Mouse (Mus musculus) heart, embryonic 12.5 days (tissue): Measurements from ENCODE around the gene Tpm4. TPM values are rescaled to one million over a fixed set of nuclear protein-coding genes. Genes with fewer than 3 reads are reported as not detected.

Source experiments
- ATAC-seq: fragments of 200-750 bp; cut with Nextera tagmentation; 2 replicates; pipeline ENCODE4 v1.8.0; 2017; ENCODE audit warnings: moderate TSS enrichment, moderate library complexity; ENCODE audit not compliant: insufficient number of reproducible peaks, low FRiP score
- H3K27ac ChIP-seq: fragments of 300-500 bp; sonication (generic); 2 replicates; pipeline ENCODE4 v1.5.1; 2016; ENCODE audit warnings: mild to moderate bottlenecking, moderate library complexity; ENCODE audit not compliant: poor library complexity, severe bottlenecking
- H3K27me3 ChIP-seq: fragments of 300-500 bp; sonication (generic); replicated peaks from 2 replicates; pipeline ENCODE4 v1.6.1; 2016; ENCODE audit warnings: mild to moderate bottlenecking, moderate library complexity
- H3K36me3 ChIP-seq: fragments of 300-500 bp; sonication (generic); 2 replicates; pipeline ENCODE4 v1.6.1; 2016; ENCODE audit warnings: mild to moderate bottlenecking, moderate library complexity
- H3K4me1 ChIP-seq: fragments of 300-500 bp; sonication (generic); replicated peaks from 2 replicates; pipeline ENCODE4 v1.6.1; 2016; ENCODE audit warnings: mild to moderate bottlenecking
- H3K4me2 ChIP-seq: fragments of 300-500 bp; sonication (generic); 2 replicates; pipeline ENCODE4 v1.6.1; 2016; ENCODE audit warnings: mild to moderate bottlenecking, moderate library complexity
- H3K4me3 ChIP-seq: fragments of 300-500 bp; sonication (generic); 2 replicates; pipeline ENCODE4 v1.5.1; 2016; ENCODE audit warnings: mild to moderate bottlenecking
- H3K9ac ChIP-seq: fragments of 300-500 bp; sonication (generic); 2 replicates; pipeline ENCODE4 v1.6.1; 2016; ENCODE audit warnings: mild to moderate bottlenecking, moderate library complexity
- H3K9me3 ChIP-seq: fragments of 300-500 bp; sonication (generic); replicated peaks from 2 replicates; pipeline ENCODE4 v1.6.1; 2016; ENCODE audit warnings: mild to moderate bottlenecking, moderate library complexity
- WGBS: fragments of 180-500 bp; shearing (Covaris S2); methylation state at CpG from one replicate; pipeline ENCODE4 v1.1.7; 2016; 5-methylcytosine and 5-hydroxymethylcytosine counted together
- polyA plus RNA-seq: library from polyadenylated mRNA; unstranded; fragments of >200 nt; fragmentation: Nextera tagmentation; extraction: Ambion mirVana; gene quantifications from 2 replicates; pipeline ENCODE4 v1.2.1, GENCODE M21; 2016

Tpm4 gene
- polyA plus RNA-seq, 1 experiment from 2014 or later = 399 TPM

GRCm38 (mm10) chr8:72160007-72160406, 25.2 kb downstream of the Tpm4 start:
- ATAC-seq = no peak
- Histone ChIP-seq H3K4me3 (peak overlapping the region; percentile 98), H3K4me1 (peaks cover 15% of the 10 kb centered on the region), H3K9me3 (no peaks in the 10 kb centered on the region), H3K27ac (no peak overlapping the region), H3K27me3 (no peaks in the 10 kb centered on the region), H3K36me3 (peaks cover 11% of the 10 kb centered on the region), H3K4me2 (peak overlapping the region; percentile 71), H3K9ac (no peak overlapping the region)
- 61% methylated on average over 3 of the region's 3 CpGs for WGBS

- H3K4me2 ChIP-seq = peak within 1 kb of the TSS; percentile 94
- H3K27ac ChIP-seq = peak within 1 kb of the TSS; percentile 80
- H3K36me3 ChIP-seq = peaks cover 18% of the 10 kb centered on the region
- peak within 1 kb of the TSS; percentile 98 for H3K9ac ChIP-seq
- under 1% methylated on average over 82 of the region's 82 CpGs for WGBS
- H3K9me3 ChIP-seq = no peaks in the 10 kb centered on the region
- H3K27me3 ChIP-seq = no peaks in the 10 kb centered on the region
- peak within 1 kb of the TSS; percentile 98 for H3K4me3 ChIP-seq
- peak; percentile 99 for ATAC-seq
- H3K4me1 ChIP-seq = peaks cover 15% of the 10 kb centered on the region
Measured at GRCm38 (mm10) chr8:72160707-72161697, 26.2 kb downstream of the Tpm4 start, which contains the start of gene Rab8a. Gene Rab8a (plus strand): TSS chr8:72161200.

GRCm38 (mm10) chr8:72162821-72163220, 28.0 kb downstream of the Tpm4 start:
- Histone ChIP-seq H3K4me3 (no peak overlapping the region), H3K36me3 (peaks cover 24% of the 10 kb centered on the region), H3K27ac (no peak overlapping the region), H3K9ac (no peak overlapping the region), H3K9me3 (no peaks in the 10 kb centered on the region), H3K4me2 (no peak overlapping the region), H3K27me3 (no peaks in the 10 kb centered on the region), H3K4me1 (peaks cover 15% of the 10 kb centered on the region)
- no peak for ATAC-seq

- Histone ChIP-seq H3K27me3 (no peaks in the 10 kb centered on the region), H3K27ac (no peak overlapping the region), H3K4me2 (no peak overlapping the region), H3K9ac (no peak overlapping the region), H3K4me3 (no peak overlapping the region), H3K36me3 (peaks cover 85% of the 10 kb centered on the region), H3K4me1 (no peaks in the 10 kb centered on the region), H3K9me3 (no peaks in the 10 kb centered on the region)
- ATAC-seq = no peak
- WGBS = 92% methylated on average over 3 of the region's 3 CpGs
Measured at GRCm38 (mm10) chr8:72169098-72169668, 34.4 kb downstream of the Tpm4 start.

GRCm38 (mm10) chr8:72169681-72170249, 35.0 kb downstream of the Tpm4 start:
- no peaks in the 10 kb centered on the region for H3K27me3 ChIP-seq
- H3K36me3 ChIP-seq = peaks cover 85% of the 10 kb centered on the region
- ATAC-seq = no peak
- H3K4me3 ChIP-seq = no peak overlapping the region
- no peak overlapping the region for H3K27ac ChIP-seq
- H3K9ac ChIP-seq = no peak overlapping the region
- H3K4me2 ChIP-seq = no peak overlapping the region
- 63% methylated on average over 3 of the region's 3 CpGs for WGBS
- H3K9me3 ChIP-seq = no peaks in the 10 kb centered on the region
- no peaks in the 10 kb centered on the region for H3K4me1 ChIP-seq

- H3K27ac ChIP-seq = no peak overlapping the region
- H3K36me3 ChIP-seq = peaks cover 91% of the 10 kb centered on the region
- no peak overlapping the region for H3K9ac ChIP-seq
- no peaks in the 10 kb centered on the region for H3K27me3 ChIP-seq
- WGBS = 68% methylated on average over 5 of the region's 5 CpGs
- H3K9me3 ChIP-seq = no peaks in the 10 kb centered on the region
- H3K4me1 ChIP-seq = no peaks in the 10 kb centered on the region
- H3K4me2 ChIP-seq = no peak overlapping the region
- 0 out of 2 replicates have a peak, but pooled peaks have one; percentile 23 for ATAC-seq
- no peak overlapping the region for H3K4me3 ChIP-seq
Measured at GRCm38 (mm10) chr8:72177346-72177925, 42.7 kb downstream of the Tpm4 start.

GRCm38 (mm10) chr8:72183554-72184202, 48.9 kb downstream of the Tpm4 start:
- Histone ChIP-seq H3K4me3 (no peak overlapping the region), H3K36me3 (peaks cover 29% of the 10 kb centered on the region), H3K4me1 (no peaks in the 10 kb centered on the region), H3K9ac (no peak overlapping the region), H3K27ac (no peak overlapping the region), H3K4me2 (no peak overlapping the region), H3K27me3 (no peaks in the 10 kb centered on the region), H3K9me3 (no peaks in the 10 kb centered on the region)
- WGBS = 88% methylated on average over 2 of the region's 2 CpGs
- ATAC-seq = no peak

GRCm38 (mm10) chr8:72187793-72188331, 53.1 kb downstream of the Tpm4 start:
- Histone ChIP-seq H3K4me1 (no peaks in the 10 kb centered on the region), H3K36me3 (no peaks in the 10 kb centered on the region), H3K4me3 (no peak overlapping the region), H3K9me3 (no peaks in the 10 kb centered on the region), H3K4me2 (no peak overlapping the region), H3K27me3 (no peaks in the 10 kb centered on the region), H3K27ac (no peak overlapping the region), H3K9ac (no peak overlapping the region)
- 80% methylated on average over 2 of the region's 2 CpGs for WGBS
- no peak for ATAC-seq

- Histone ChIP-seq H3K4me1 (no peaks in the 10 kb centered on the region), H3K36me3 (no peaks in the 10 kb centered on the region), H3K9me3 (no peaks in the 10 kb centered on the region), H3K27ac (no peak within 1 kb of the TSS), H3K4me2 (no peak within 1 kb of the TSS), H3K27me3 (no peaks in the 10 kb centered on the region), H3K4me3 (no peak within 1 kb of the TSS), H3K9ac (no peak within 1 kb of the TSS)
- ATAC-seq = no peak
- WGBS = 67% methylated on average over 12 of the region's 12 CpGs
Measured at GRCm38 (mm10) chr8:72189417-72190214, 54.8 kb downstream of the Tpm4 start, which contains the start of gene Hsh2d. Gene Hsh2d (plus strand): TSS chr8:72189638.

GRCm38 (mm10) chr8:72190215-72190539, 55.4 kb downstream of the Tpm4 start:
- H3K4me2 ChIP-seq = no peak overlapping the region
- H3K4me3 ChIP-seq = no peak overlapping the region
- no peak overlapping the region for H3K9ac ChIP-seq
- H3K27ac ChIP-seq = no peak overlapping the region
- H3K9me3 ChIP-seq = no peaks in the 10 kb centered on the region
- no peak for ATAC-seq
- H3K36me3 ChIP-seq = no peaks in the 10 kb centered on the region
- 77% methylated on average over 2 of the region's 2 CpGs for WGBS
- no peaks in the 10 kb centered on the region for H3K4me1 ChIP-seq
- no peaks in the 10 kb centered on the region for H3K27me3 ChIP-seq
